Mouse (Mus musculus): ENCODE measurements around the gene Nol12.

- TF ChIP-seq GATA1 (IDR thresholded peaks at IDR 0.05; ENCODE audit: borderline replicate concordance, low read length): no peak
- TF ChIP-seq FLI1 (IDR thresholded peaks at IDR 0.05; ENCODE audit: low read length): no peak
Observed at GRCm38 (mm10) chr15:78930801-78931426, 3.8 kb upstream of the Nol12 start.
